Mouse (Mus musculus): ENCODE data around the gene Usp5. TPM values are rescaled to one million over a fixed set of nuclear protein-coding genes. Genes with fewer than 3 reads are reported as not detected.

The Usp5 gene
- total RNA-seq (2023): 10 to 100 TPM; 59.3 TPM

GRCm38 (mm10) chr6:124828868-124829798 is at the start of gene Usp5, which contains the start of gene Cdca3:
Usp5 (minus strand) TSS chr6:124829484.
Cdca3 (plus strand) TSS chr6:124829547.

GRCm38 (mm10) chr6:124863658-124864298 is 34.5 kb upstream of the Usp5 start, which contains the start of gene Gpr162:
Gpr162 (minus strand) TSS chr6:124863983.

GRCm38 (mm10) chr6:124856916-124857839 is 27.9 kb upstream of the Usp5 start, which contains the start of gene P3h3:
P3h3 (minus strand) TSS chr6:124857752.

GRCm38 (mm10) chr6:124840241-124841167 is 11.2 kb upstream of the Usp5 start, which contains the start of gene Gnb3:
Gnb3 (minus strand) TSS chr6:124840275.

GRCm38 (mm10) chr6:124813933-124814332 is 15.4 kb downstream of the Usp5 start, which contains the start of gene Tpi1:
Tpi1 (minus strand) TSS chr6:124814296.

GRCm38 (mm10) chr6:124808358-124809012 is 20.8 kb downstream of the Usp5 start, which contains the start of gene Spsb2:
Spsb2 (plus strand) TSS chr6:124808661.

GRCm38 (mm10) chr6:124779222-124779983 is 49.9 kb downstream of the Usp5 start, which contains the start of gene Lrrc23:
Lrrc23 (minus strand) TSS chr6:124779727.

GRCm38 (mm10) chr6:124769101-124769765 is 60.1 kb downstream of the Usp5 start, which contains the start of gene Eno2:
Eno2 (minus strand) TSS chr6:124769673.

Other genes starting within 250 kb of the Usp5 start
- gene C1s2, start 193.4 kb downstream of the Usp5 start, total RNA-seq (2023): not detected
- gene Lpcat3, start 166.5 kb downstream of the Usp5 start, total RNA-seq (2023): 10 to 100 TPM; 39.7 to 48.9 TPM
- gene Emg1, start 117.3 kb downstream of the Usp5 start, total RNA-seq (2023): 10 to 100 TPM; 49.4 to 59.1 TPM
- gene Phb2, start 117.1 kb downstream of the Usp5 start, total RNA-seq (2023): 100 to 1,000 TPM; 104 to 117 TPM
- 100 to 1,000 TPM; 415 to 423 TPM for gene Ptpn6, start 90.8 kb downstream of the Usp5 start, total RNA-seq (2023)
- gene Grcc10, start 88.1 kb downstream of the Usp5 start, total RNA-seq (2023): 100 to 1,000 TPM; 118 to 130 TPM
- gene Gm45234, start 73.5 kb downstream of the Usp5 start, total RNA-seq (2023): not detected
- 10 to 100 TPM; 28.0 to 34.6 TPM for gene Atn1, start 73.0 kb downstream of the Usp5 start, total RNA-seq (2023)
- not detected for gene Eno2, start 59.8 kb downstream of the Usp5 start, total RNA-seq (2023)
- not detected for gene Lrrc23, start 49.8 kb downstream of the Usp5 start, total RNA-seq (2023)
- 10 to 100 TPM; 22.1 to 22.7 TPM for gene Spsb2, start 20.8 kb downstream of the Usp5 start, total RNA-seq (2023)
- gene Tpi1, start 15.2 kb downstream of the Usp5 start, total RNA-seq (2023): 100 to 1,000 TPM; 120 to 136 TPM
- gene Cdca3, start 63 bp upstream of the Usp5 start, total RNA-seq (2023): 10 to 100 TPM; 63.3 to 71.4 TPM
- gene Gnb3, start 10.8 kb upstream of the Usp5 start, total RNA-seq (2023): not detected
- under 1 TPM; 0.42 to 0.64 TPM for gene P3h3, start 28.3 kb upstream of the Usp5 start, total RNA-seq (2023)
- gene Gpr162, start 34.5 kb upstream of the Usp5 start, total RNA-seq (2023): not detected
- gene Cd4, start 58.7 kb upstream of the Usp5 start, total RNA-seq (2023): under 1 TPM; 0.20 to 0.29 TPM
- under 1 TPM; 0.37 to 0.73 TPM for gene Lag3, start 82.2 kb upstream of the Usp5 start, total RNA-seq (2023)
- 100 to 1,000 TPM; 106 to 150 TPM for gene Ptms, start 90.6 kb upstream of the Usp5 start, total RNA-seq (2023)
- gene Mlf2, start 101.9 kb upstream of the Usp5 start, total RNA-seq (2023): 10 to 100 TPM; 92.0 to 97.0 TPM
- 10 to 100 TPM; 17.3 to 22.6 TPM for gene Cops7a, start 136.1 kb upstream of the Usp5 start, total RNA-seq (2023)
- not detected for gene Pianp, start 167.2 kb upstream of the Usp5 start, total RNA-seq (2023)
- 10 to 100 TPM; 68.6 to 81.0 TPM for gene Zfp384, start 179.7 kb upstream of the Usp5 start, total RNA-seq (2023)
- gene Ing4, start 210.3 kb upstream of the Usp5 start, total RNA-seq (2023): 10 to 100 TPM; 65.4 to 82.9 TPM
- 10 to 100 TPM; 11.4 to 12.0 TPM for gene Acrbp, start 220.2 kb upstream of the Usp5 start, total RNA-seq (2023)
- 10 to 100 TPM in 1 of 2 experiments, 1 to 10 TPM in 1; 8.4 to 12.3 TPM for gene Lpar5, start 238.4 kb upstream of the Usp5 start, total RNA-seq (2023)